Mouse (Mus musculus) hindbrain, postnatal 0 days (tissue): ENCODE data around the gene Fam19a4. TPM values are rescaled to one million over a fixed set of nuclear protein-coding genes. Genes with fewer than 3 reads are reported as not detected.

ENCODE experiments used
- ATAC-seq: fragments of 200-750 bp; cut with Nextera tagmentation; 2 replicates; pipeline ENCODE4 v1.8.0; 2017; ENCODE audit warnings: mild to moderate bottlenecking, moderate TSS enrichment, moderate library complexity
- DNase-seq: peaks from one replicate; pipeline ENCODE4 v3.0.0-alpha.2; 2015; ENCODE audit warnings: low spot score
- H3K27ac ChIP-seq: fragments of 300-500 bp; sonication (generic); 2 replicates; pipeline ENCODE4 v1.5.1; 2014; ENCODE audit warnings: mild to moderate bottlenecking
- H3K27me3 ChIP-seq: fragments of 300-500 bp; sonication (generic); 2 replicates; pipeline ENCODE4 v1.6.1; 2014; ENCODE audit warnings: low read length, mixed read lengths; ENCODE audit not compliant: insufficient read depth
- H3K36me3 ChIP-seq: fragments of 300-500 bp; sonication (generic); 2 replicates; pipeline ENCODE4 v1.6.1; 2014; ENCODE audit warnings: low read length, mixed read lengths; ENCODE audit not compliant: insufficient read depth
- H3K4me1 ChIP-seq: fragments of 300-500 bp; sonication (generic); 2 replicates; pipeline ENCODE4 v1.6.1; 2014; ENCODE audit warnings: antibody characterized with exemption, low read length, mixed read lengths; ENCODE audit not compliant: insufficient read depth
- H3K4me2 ChIP-seq: fragments of 300-500 bp; sonication (generic); 2 replicates; pipeline ENCODE4 v1.6.1; 2014; ENCODE audit warnings: low read depth, mild to moderate bottlenecking, low read length, moderate library complexity, mixed read lengths
- H3K4me3 ChIP-seq: fragments of 300-500 bp; sonication (generic); 2 replicates; pipeline ENCODE4 v1.5.1; 2014; ENCODE audit warnings: low read length
- H3K9ac ChIP-seq: fragments of 300-500 bp; sonication (generic); replicated peaks from 2 replicates; pipeline ENCODE4 v1.6.1; 2014; ENCODE audit warnings: mild to moderate bottlenecking, low read length, moderate library complexity, mixed read lengths
- H3K9me3 ChIP-seq: fragments of 300-500 bp; sonication (generic); 2 replicates; pipeline ENCODE4 v1.6.1; 2016; ENCODE audit warnings: low read length, mixed read lengths
- CTCF ChIP-seq: IDR thresholded peaks from 2 replicates; pipeline ENCODE4 v1.5.1; 2016; ENCODE audit warnings: antibody characterized with exemption, control low read depth, low read depth
- WGBS: fragments of 180-500 bp; shearing (Covaris S2); extraction: QIAGEN DNeasy Blood & Tissue Kit; methylation state at CpG from one replicate; pipeline ENCODE4 v1.1.7; 2014; 5-methylcytosine and 5-hydroxymethylcytosine counted together
- polyA plus RNA-seq: library from polyadenylated mRNA; unstranded; fragments of >200 nt; fragmentation: Nextera tagmentation; extraction: Ambion mirVana; gene quantifications from 2 replicates; pipeline ENCODE4 v1.2.1, GENCODE M21; 2015
- total RNA-seq: library from RNA; depleted of rRNA; stranded (reverse); fragments of >200 nt; gene quantifications from 2 replicates; pipeline ENCODE4 v1.2.3, GENCODE M21; 2014; rRNA removed

The Fam19a4 gene
- total RNA-seq (1.8 and 3.1 TPM in 2 replicates), polyA plus RNA-seq (3.0 and 3.1 TPM in 2 replicates)

DNA sequence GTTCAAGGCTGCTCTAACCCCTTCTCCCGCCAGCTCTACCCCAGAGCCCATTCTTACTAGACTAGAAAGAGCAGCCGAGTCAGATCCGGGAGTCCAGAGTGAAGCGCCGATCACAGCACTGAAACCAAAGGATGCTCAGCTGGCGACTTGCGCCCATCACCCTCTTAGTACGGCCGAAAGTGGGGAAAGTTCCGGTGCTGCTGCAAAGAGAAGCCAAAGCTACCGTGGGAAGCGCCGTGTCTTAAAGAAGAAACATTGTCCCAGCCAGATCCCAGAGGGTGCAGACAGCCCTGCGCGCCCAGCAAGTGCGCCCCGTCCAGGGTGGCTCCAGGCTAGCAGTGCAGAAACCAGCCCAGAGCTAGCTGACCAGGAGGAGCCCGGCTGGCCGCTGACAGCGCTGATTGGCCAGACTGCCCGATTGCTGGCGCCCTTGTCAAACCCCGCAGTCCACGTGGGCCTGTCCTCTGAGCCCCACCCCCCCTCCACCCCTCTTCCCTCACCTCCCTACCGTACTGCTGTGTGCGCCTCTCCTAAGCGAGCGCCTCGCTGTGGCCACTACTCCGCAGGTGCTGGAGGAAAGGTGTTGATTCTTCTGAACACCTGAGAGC lies at the start of gene Fam19a4:
TSS of gene Fam19a4 (minus strand) at position 340 of the 608 bp plus-strand sequence.
- Histone ChIP-seq H3K36me3 (no peaks in the 10 kb centered on the region), H3K4me2 (peak within 1 kb of the TSS; percentile 68), H3K4me1 (no peaks in the 10 kb centered on the region), H3K27ac (no peak within 1 kb of the TSS), H3K27me3 (peaks cover 17% of the 10 kb centered on the region), H3K9me3 (no peaks in the 10 kb centered on the region), H3K9ac (peak within 1 kb of the TSS; percentile 25; the same call in 1 of the 2 replicates), H3K4me3 (peak within 1 kb of the TSS; percentile 35)
- ATAC-seq: peak; percentile 92
- peak; percentile 44 for DNase-seq
- TF ChIP-seq CTCF: peak; percentile 20; the same call in 1 of the 2 replicates
- WGBS: under 1% methylated on average over 30 of the region's 30 CpGs

DNA sequence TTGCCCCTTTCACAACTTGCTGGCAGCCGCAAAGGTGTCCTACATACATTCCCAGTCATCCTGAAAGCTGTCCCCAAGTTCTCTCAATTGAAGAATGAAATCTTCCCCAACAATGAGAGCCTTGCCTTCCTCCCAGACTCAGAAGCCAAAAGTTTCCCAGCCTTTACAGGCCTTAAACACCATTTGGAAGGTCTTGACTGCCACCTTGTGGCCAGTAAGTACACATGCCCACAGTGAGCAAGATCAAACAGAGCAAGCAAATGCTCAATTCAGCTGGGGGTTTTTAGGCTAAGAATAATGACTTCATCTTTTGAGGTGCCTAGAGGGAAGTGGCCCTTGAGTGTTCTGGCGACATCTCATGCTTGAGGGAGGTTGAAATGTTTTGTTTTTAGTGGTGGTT lies 46.6 kb upstream of the Fam19a4 start:
- Histone ChIP-seq H3K27ac (no peak overlapping the region), H3K27me3 (no peaks in the 10 kb centered on the region), H3K36me3 (no peaks in the 10 kb centered on the region), H3K4me1 (no peaks in the 10 kb centered on the region; the same call in 1 of the 2 replicates), H3K9me3 (no peaks in the 10 kb centered on the region), H3K4me3 (no peak overlapping the region), H3K4me2 (no peak overlapping the region), H3K9ac (no peak overlapping the region)
- peak; percentile 94 for TF ChIP-seq CTCF
- DNase-seq (peak; percentile 94), ATAC-seq (peak; percentile 86)
- 5% methylated on average over 2 of the region's 2 CpGs for WGBS

GRCm38 (mm10) chr6:97106106-97106505 lies 45.9 kb upstream of the Fam19a4 start:
- peak; percentile 34 for TF ChIP-seq CTCF
- Histone ChIP-seq H3K9me3 (no peaks in the 10 kb centered on the region), H3K9ac (no peak overlapping the region), H3K4me3 (no peak overlapping the region), H3K27me3 (no peaks in the 10 kb centered on the region), H3K4me1 (no peaks in the 10 kb centered on the region; the same call in 1 of the 2 replicates), H3K27ac (no peak overlapping the region), H3K4me2 (no peak overlapping the region), H3K36me3 (no peaks in the 10 kb centered on the region)
- ATAC-seq (no peak), DNase-seq (no peak)
- 78% methylated on average over 8 of the region's 8 CpGs for WGBS

- no peaks in the 10 kb centered on the region; the same call in 1 of the 2 replicates for H3K4me1 ChIP-seq
- H3K4me3 ChIP-seq: no peak overlapping the region
- no peak overlapping the region for H3K4me2 ChIP-seq
- ATAC-seq: no peak; the same call in 1 of the 2 replicates
- WGBS: 81% methylated on average over 7 of the region's 7 CpGs
- peak; percentile 65 for TF ChIP-seq CTCF
- no peaks in the 10 kb centered on the region for H3K36me3 ChIP-seq
- no peak overlapping the region for H3K9ac ChIP-seq
- DNase-seq: peak; percentile 14
- H3K27me3 ChIP-seq: peaks cover 3% of the 10 kb centered on the region; the same call in 1 of the 2 replicates
- H3K27ac ChIP-seq: no peak overlapping the region
- no peaks in the 10 kb centered on the region for H3K9me3 ChIP-seq
These were observed 44.1 kb upstream of the Fam19a4 start for GRCm38 (mm10) chr6:97104264-97104852.

GRCm38 (mm10) chr6:97101958-97102702 lies 41.9 kb upstream of the Fam19a4 start:
- peak; percentile 30 for DNase-seq
- peaks cover 3% of the 10 kb centered on the region; the same call in 1 of the 2 replicates for H3K27me3 ChIP-seq
- no peaks in the 10 kb centered on the region for H3K9me3 ChIP-seq
- no peak overlapping the region for H3K27ac ChIP-seq
- WGBS: 10% methylated on average over 15 of the region's 15 CpGs
- no peaks in the 10 kb centered on the region for H3K36me3 ChIP-seq
- H3K4me2 ChIP-seq: peak overlapping the region; percentile 11; the same call in 1 of the 2 replicates
- TF ChIP-seq CTCF: no peak
- ATAC-seq: no peak
- no peak overlapping the region for H3K9ac ChIP-seq
- no peak overlapping the region for H3K4me3 ChIP-seq
- no peaks in the 10 kb centered on the region; the same call in 1 of the 2 replicates for H3K4me1 ChIP-seq

GRCm38 (mm10) chr6:97101190-97101957 lies 41.2 kb upstream of the Fam19a4 start:
- no peak overlapping the region for H3K9ac ChIP-seq

More at GRCm38 (mm10) chr6:97101190-97101957, 41.2 kb upstream of the Fam19a4 start:
- no peak overlapping the region for H3K4me2 ChIP-seq
- DNase-seq (no peak), ATAC-seq (no peak)
- peaks cover 3% of the 10 kb centered on the region; the same call in 1 of the 2 replicates for H3K27me3 ChIP-seq
- H3K27ac ChIP-seq: no peak overlapping the region
- no peak overlapping the region for H3K4me3 ChIP-seq
- 27% methylated on average over 12 of the region's 12 CpGs for WGBS
- no peaks in the 10 kb centered on the region for H3K36me3 ChIP-seq
- no peaks in the 10 kb centered on the region; the same call in 1 of the 2 replicates for H3K4me1 ChIP-seq
- H3K9me3 ChIP-seq: no peaks in the 10 kb centered on the region
- TF ChIP-seq CTCF: no peak
